Mouse (Mus musculus) forebrain, embryonic 10.5 days (tissue): Measurements from ENCODE around the gene Olfr628. TPM values are rescaled to one million over a fixed set of nuclear protein-coding genes. Genes with fewer than 3 reads are reported as not detected.
"Not testable (repeated sequence)": the region's sequence is repeated elsewhere in the genome, so short reads cannot be mapped to it uniquely, and the experiment has no call there.

ENCODE experiments used
- DNase-seq: peaks from one replicate; pipeline ENCODE4 v3.0.0-alpha.2; 2017; ENCODE audit warnings: low spot score; ENCODE audit errors: extremely low spot score
- H3K27ac ChIP-seq: fragments of 300-500 bp; sonication (generic); 2 replicates; pipeline ENCODE4 v1.5.1; 2016; ENCODE audit warnings: mild to moderate bottlenecking
- H3K27me3 ChIP-seq: fragments of 300-500 bp; sonication (generic); 2 replicates; pipeline ENCODE4 v1.6.1; 2016; ENCODE audit warnings: mild to moderate bottlenecking; ENCODE audit not compliant: poor library complexity, severe bottlenecking
- H3K36me3 ChIP-seq: fragments of 300-500 bp; sonication (generic); replicated peaks from 2 replicates; pipeline ENCODE4 v1.6.1; 2016; ENCODE audit warnings: mild to moderate bottlenecking, moderate library complexity
- H3K4me1 ChIP-seq: fragments of 300-500 bp; sonication (generic); 2 replicates; pipeline ENCODE4 v1.6.1; 2016
- H3K4me3 ChIP-seq: fragments of 300-500 bp; sonication (generic); 2 replicates; pipeline ENCODE4 v1.5.1; 2016; ENCODE audit warnings: mild to moderate bottlenecking, moderate library complexity
- H3K9me3 ChIP-seq: fragments of 300-500 bp; sonication (generic); 2 replicates; pipeline ENCODE4 v1.6.1; 2016; ENCODE audit warnings: mild to moderate bottlenecking, moderate library complexity
- WGBS: fragments of 180-500 bp; shearing (Covaris S2); methylation state at CpG from one replicate; pipeline ENCODE4 v1.1.7; 2016; 5-methylcytosine and 5-hydroxymethylcytosine counted together
- polyA plus RNA-seq: library from polyadenylated mRNA; unstranded; fragments of >200 nt; fragmentation: Nextera tagmentation; extraction: Ambion mirVana; gene quantifications from 2 replicates; pipeline ENCODE4 v1.2.1, GENCODE M21; 2016

The Olfr628 gene
- polyA plus RNA-seq, result not detected in 2 replicates

DNA sequence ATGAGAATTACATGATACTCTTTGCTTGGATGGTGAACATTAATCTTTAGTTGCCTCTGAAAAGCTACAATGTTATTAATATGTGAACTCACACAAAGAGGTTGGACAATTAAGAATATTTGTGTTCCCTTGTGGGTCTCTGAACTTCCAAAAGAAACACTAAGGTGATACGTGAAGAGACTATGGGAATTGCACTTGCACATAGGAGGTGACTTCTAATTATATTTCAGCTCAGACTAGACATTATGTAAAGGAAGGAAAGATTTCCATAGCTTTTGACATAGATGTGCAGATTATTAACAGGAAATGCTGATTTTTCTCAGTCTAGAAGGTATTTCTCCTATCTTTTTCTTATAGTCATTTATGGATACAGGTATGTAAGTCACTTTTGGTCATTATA lies at the start of gene Olfr628:
Olfr628 (plus strand) TSS at position 301 of the 400 bp plus-strand sequence.
- Histone ChIP-seq H3K4me1 (no peaks in the 10 kb centered on the region), H3K27me3 (no peaks in the 10 kb centered on the region), H3K9me3 (no peaks in the 10 kb centered on the region), H3K27ac (no peak within 1 kb of the TSS), H3K4me3 (no peak within 1 kb of the TSS), H3K36me3 (no peaks in the 10 kb centered on the region)
- DNase-seq, result no peak
- WGBS, result 92% methylated on average over 1 of the region's 1 CpGs

DNA sequence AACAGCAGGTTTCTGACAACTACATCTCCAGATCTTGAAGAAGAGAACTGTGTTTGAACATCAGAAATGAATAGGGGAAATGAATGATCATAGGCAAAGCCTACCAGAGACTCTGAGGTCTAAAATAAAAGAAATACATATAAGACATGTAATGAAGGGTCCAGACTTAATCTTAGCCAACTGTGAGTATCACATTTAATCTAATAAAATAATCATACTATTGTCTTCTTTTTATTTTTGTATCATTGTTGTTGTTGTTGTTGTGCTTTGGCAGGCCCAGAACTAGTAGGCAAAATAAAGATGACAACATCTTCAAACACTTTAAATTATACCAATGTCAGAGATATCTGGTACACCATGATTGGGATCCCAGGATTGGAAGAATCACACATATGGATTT lies 47.8 kb upstream of the Olfr628 start, which contains the start of gene Olfr625-ps1:
Olfr625-ps1 (plus strand) TSS at position 301 of the 400 bp plus-strand sequence.
- no peaks in the 10 kb centered on the region for H3K27me3 ChIP-seq
- no peak for DNase-seq
- no peaks in the 10 kb centered on the region for H3K36me3 ChIP-seq
- no peaks in the 10 kb centered on the region for H3K9me3 ChIP-seq
- no peak within 1 kb of the TSS for H3K4me3 ChIP-seq
- H3K4me1 ChIP-seq, result no peaks in the 10 kb centered on the region
- no peak within 1 kb of the TSS for H3K27ac ChIP-seq

- H3K27ac ChIP-seq, result no peak overlapping the region
- H3K36me3 ChIP-seq, result no peaks in the 10 kb centered on the region
- no peaks in the 10 kb centered on the region for H3K9me3 ChIP-seq
- whole genome bisulfite sequencing, result 94% methylated on average over 4 of the region's 4 CpGs
- H3K4me1 ChIP-seq, result no peaks in the 10 kb centered on the region
- H3K4me3 ChIP-seq, result no peak overlapping the region
- no peak for DNase-seq
- H3K27me3 ChIP-seq, result no peaks in the 10 kb centered on the region
Observed at GRCm38 (mm10) chr7:103699469-103699868, 30.7 kb upstream of the Olfr628 start.

DNA sequence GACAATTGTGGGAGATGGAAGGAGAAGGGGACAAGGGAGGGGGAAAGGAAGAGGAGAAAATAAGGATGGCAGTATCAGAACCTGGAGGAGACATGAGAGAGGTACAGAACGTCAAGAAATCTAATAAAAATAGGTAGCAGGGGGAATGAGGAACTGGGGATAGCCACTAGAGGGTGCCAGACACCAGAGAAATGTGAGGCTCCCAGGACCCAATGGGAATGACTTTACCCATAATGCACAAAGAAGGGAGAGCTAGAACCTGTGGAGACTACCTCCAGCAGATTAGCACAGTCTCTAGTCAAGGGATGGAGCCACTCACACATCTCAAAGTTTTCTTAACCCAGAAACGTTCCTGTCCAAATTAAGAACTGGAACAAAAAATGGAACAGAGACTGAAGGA lies 18.1 kb upstream of the Olfr628 start:
- Histone ChIP-seq H3K4me3 (no peak overlapping the region), H3K27me3 (no peaks in the 10 kb centered on the region), H3K9me3 (no peaks in the 10 kb centered on the region), H3K27ac (no peak overlapping the region), H3K36me3 (no peaks in the 10 kb centered on the region), H3K4me1 (no peaks in the 10 kb centered on the region)
- 39% methylated on average over 2 of the region's 2 CpGs for WGBS
- DNase-seq, result no peak

GRCm38 (mm10) chr7:103714371-103714770 lies 15.8 kb upstream of the Olfr628 start, which contains the start of gene Olfr243:
Gene Olfr243 (plus strand): TSS chr7:103714671.
- Histone ChIP-seq H3K27ac (no peak within 1 kb of the TSS), H3K4me1 (no peaks in the 10 kb centered on the region), H3K36me3 (no peaks in the 10 kb centered on the region), H3K27me3 (no peaks in the 10 kb centered on the region), H3K4me3 (no peak within 1 kb of the TSS), H3K9me3 (no peaks in the 10 kb centered on the region)
- DNase-seq, result no peak

- H3K27me3 ChIP-seq, H3K4me3 ChIP-seq, H3K36me3 ChIP-seq, H3K4me1 ChIP-seq, DNase-seq, H3K9me3 ChIP-seq, H3K27ac ChIP-seq: not testable (repeated sequence)
- WGBS, result 96% methylated on average over 1 of the region's 1 CpGs
Observed at GRCm38 (mm10) chr7:103716398-103716797, 13.8 kb upstream of the Olfr628 start.

DNA sequence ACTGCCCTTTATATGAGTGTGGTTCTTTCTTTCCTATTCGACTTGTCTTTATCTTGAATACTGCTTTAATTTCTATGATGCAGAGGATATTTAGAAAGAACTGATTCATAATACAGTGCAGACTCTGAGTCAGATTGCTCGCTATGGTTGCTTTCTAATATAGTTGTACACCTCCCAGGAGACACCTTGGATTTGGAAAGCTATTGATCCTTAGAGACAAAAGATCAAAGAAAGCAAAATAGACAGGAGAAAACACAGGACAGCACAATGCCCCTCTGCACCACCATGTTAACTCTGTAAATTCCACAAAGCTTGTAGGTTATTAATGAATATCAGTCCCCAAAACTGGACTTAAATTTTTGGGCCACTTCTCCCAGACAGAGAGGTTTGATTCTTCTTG lies 14.7 kb downstream of the Olfr628 start, which contains the start of gene Olfr629:
Olfr629 (minus strand) TSS at position 101 of the 400 bp plus-strand sequence.
- Histone ChIP-seq H3K27me3 (no peaks in the 10 kb centered on the region), H3K36me3 (no peaks in the 10 kb centered on the region), H3K9me3 (no peaks in the 10 kb centered on the region), H3K4me3 (no peak within 1 kb of the TSS), H3K4me1 (no peaks in the 10 kb centered on the region), H3K27ac (no peak within 1 kb of the TSS)
- 78% methylated on average over 2 of the region's 2 CpGs for WGBS
- no peak for DNase-seq

DNA sequence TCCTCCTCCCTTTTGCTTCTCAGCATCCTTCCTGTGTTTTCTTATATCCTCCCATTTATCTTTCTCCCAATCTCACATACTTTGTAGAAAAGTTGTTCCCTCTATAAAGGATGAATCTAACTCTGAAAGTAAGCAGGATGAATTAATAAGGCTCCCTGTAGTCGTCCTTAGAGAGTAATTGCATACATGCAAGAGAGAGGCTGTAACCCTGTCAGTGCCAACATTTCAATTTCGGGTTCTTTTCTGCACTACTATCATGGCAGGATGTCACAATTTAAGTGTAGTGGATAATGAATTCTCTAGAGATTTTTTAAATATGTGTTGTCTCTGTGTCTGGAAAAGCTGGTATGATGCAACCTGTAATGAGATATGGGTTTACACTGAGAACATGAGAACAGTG lies 27.1 kb downstream of the Olfr628 start, which contains the start of gene Olfr630:
Olfr630 (minus strand) TSS at position 101 of the 400 bp plus-strand sequence.
- no peak within 1 kb of the TSS for H3K4me3 ChIP-seq
- no peak for DNase-seq
- no peaks in the 10 kb centered on the region for H3K9me3 ChIP-seq
- H3K27me3 ChIP-seq, result no peaks in the 10 kb centered on the region
- no peak within 1 kb of the TSS for H3K27ac ChIP-seq
- H3K4me1 ChIP-seq, result no peaks in the 10 kb centered on the region
- WGBS, result 55% methylated on average over 2 of the region's 2 CpGs
- H3K36me3 ChIP-seq, result no peaks in the 10 kb centered on the region

DNA sequence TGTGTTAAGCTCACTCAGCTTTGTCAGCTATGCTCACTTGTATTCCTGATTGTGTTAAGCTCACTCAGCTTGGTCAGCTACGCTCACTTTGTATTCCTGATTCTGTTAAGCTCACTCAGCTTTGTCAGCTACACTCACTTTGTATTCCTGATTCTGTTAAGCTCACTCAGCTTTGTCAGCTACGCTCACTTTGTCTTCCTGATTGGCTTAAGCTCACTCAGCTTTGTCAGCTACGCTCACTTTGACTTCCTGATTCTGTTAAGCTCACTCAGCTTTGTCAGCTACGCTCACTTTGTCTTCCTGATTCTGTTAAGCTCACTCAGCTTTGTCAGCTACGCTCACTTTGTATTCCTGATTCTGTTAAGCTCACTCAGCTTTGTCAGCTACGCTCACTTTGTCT lies 32.0 kb downstream of the Olfr628 start:
- not testable (repeated sequence) for H3K4me3 ChIP-seq, H3K4me1 ChIP-seq
- WGBS, result 89% methylated on average over 6 of the region's 6 CpGs

GRCm38 (mm10) chr7:103767687-103768086 lies 37.5 kb downstream of the Olfr628 start:
- not testable (repeated sequence) for H3K36me3 ChIP-seq, H3K9me3 ChIP-seq, H3K4me1 ChIP-seq, DNase-seq, H3K27ac ChIP-seq, H3K27me3 ChIP-seq, H3K4me3 ChIP-seq
- WGBS, result 92% methylated on average over 6 of the region's 6 CpGs

More for the DNA sequence above, 32.0 kb downstream of the Olfr628 start:
- not testable (repeated sequence) for H3K27me3 ChIP-seq, H3K9me3 ChIP-seq, DNase-seq, H3K36me3 ChIP-seq, H3K27ac ChIP-seq

DNA sequence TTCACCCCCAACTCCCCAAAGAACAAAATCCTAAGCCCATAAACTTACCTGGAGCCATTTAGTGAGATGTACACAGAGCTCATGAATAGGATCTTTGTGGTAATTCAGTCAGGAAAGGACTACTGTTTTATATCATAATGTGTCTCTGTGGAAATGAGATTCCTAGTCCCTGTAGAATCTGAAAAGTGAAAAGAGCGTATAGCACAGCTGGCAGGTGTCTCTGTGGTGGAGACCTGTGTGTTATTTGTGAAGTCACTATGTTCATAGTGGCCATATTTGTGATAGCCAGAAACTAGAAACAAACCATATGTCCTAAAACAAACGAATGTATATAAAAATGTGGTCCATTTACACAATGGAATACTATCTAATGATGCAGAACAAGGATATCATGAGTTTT lies 41.3 kb downstream of the Olfr628 start, which contains the start of gene Olfr69:
Olfr69 (minus strand) TSS at position 101 of the 400 bp plus-strand sequence.
- H3K4me1 ChIP-seq, result no peaks in the 10 kb centered on the region
- H3K27ac ChIP-seq, result no peak within 1 kb of the TSS
- WGBS, result 79% methylated on average over 2 of the region's 2 CpGs
- H3K9me3 ChIP-seq, result no peaks in the 10 kb centered on the region
- H3K27me3 ChIP-seq, result no peaks in the 10 kb centered on the region
- H3K36me3 ChIP-seq, result no peaks in the 10 kb centered on the region
- no peak for DNase-seq
- no peak within 1 kb of the TSS for H3K4me3 ChIP-seq

DNA sequence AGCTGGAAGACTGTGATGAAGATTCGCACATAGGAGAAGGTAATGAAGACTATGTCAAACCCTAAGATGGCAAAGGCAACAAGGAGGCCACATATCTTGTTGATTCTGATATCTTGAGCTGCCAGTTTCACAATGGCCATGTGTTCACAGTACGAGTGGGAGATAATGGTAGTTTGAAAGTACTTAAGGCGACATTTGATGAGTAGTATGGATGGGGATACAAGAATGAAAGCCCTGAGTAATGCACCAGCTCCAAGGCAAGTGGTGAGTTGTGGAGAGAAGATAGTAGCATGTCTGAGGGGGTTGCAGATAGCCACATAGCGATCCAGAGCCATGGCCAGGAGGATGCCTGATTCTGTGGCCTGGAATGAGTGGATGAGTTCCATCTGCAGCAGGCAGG lies 47.5 kb downstream of the Olfr628 start:
- WGBS, result 87% methylated on average over 4 of the region's 4 CpGs
- H3K4me3 ChIP-seq, H3K27ac ChIP-seq, H3K36me3 ChIP-seq, H3K9me3 ChIP-seq, DNase-seq, H3K4me1 ChIP-seq, H3K27me3 ChIP-seq: not testable (repeated sequence)

DNA sequence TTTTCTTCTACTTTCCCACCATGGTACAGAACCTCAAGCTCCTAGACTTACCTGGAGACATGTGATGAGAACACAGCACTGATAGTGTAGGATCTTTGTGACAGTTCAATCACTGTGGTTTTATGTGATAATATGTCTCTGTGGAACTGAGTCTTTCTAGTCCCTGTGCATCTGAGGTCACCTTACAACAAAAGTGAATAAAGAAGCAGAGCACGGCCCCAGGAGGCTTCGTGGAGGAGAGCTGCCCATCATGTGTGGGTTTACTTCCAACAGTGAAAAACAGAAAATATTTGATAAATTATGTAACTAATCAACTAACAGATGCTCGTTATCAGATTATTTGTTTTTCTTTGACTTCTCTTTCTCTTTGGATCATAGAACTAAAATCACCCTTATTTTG lies 49.4 kb downstream of the Olfr628 start, which contains the start of gene Olfr68:
Olfr68 (minus strand) TSS at position 101 of the 400 bp plus-strand sequence.
- WGBS, result 81% methylated on average over 3 of the region's 3 CpGs
- Histone ChIP-seq H3K4me3 (no peak within 1 kb of the TSS), H3K27ac (no peak within 1 kb of the TSS), H3K27me3 (no peaks in the 10 kb centered on the region), H3K4me1 (no peaks in the 10 kb centered on the region), H3K36me3 (no peaks in the 10 kb centered on the region), H3K9me3 (no peaks in the 10 kb centered on the region)
- no peak for DNase-seq
